Mouse (Mus musculus) neural tube, embryonic 10.5 days (tissue): Measurements from ENCODE around the gene St6galnac6.

ENCODE experiments used
- DNase-seq: peaks from one replicate; pipeline ENCODE4 v3.0.0-alpha.2; 2017; ENCODE audit warnings: low spot score; ENCODE audit errors: extremely low spot score

The St6galnac6 gene

DNA sequence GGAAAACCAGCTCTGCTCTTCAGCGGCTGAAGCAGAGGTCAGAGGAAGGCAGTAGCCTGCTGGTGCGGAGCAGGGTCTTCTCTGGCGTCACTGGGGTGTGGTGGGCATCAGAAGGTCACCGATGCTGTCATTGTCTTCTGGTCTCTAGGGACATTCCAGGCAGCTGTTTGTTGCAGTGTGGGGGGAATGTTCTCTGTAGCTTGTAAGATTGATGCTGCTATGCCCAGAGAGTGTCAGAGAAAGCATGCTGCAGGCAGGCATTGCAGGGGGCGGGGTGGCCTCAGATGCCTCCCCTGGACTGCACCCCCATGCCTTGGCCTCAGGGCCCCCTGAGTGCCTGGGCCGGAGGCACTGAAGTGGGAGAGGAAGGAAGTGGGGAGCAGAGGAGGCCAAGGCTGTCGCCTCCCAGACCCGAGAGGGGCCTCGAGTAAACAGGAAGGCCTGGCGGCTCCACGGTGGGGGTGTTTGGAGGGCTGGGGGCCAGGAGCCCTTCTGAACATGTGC is 38.3 kb downstream of the St6galnac6 start:
- DNase-seq: no peak

DNA sequence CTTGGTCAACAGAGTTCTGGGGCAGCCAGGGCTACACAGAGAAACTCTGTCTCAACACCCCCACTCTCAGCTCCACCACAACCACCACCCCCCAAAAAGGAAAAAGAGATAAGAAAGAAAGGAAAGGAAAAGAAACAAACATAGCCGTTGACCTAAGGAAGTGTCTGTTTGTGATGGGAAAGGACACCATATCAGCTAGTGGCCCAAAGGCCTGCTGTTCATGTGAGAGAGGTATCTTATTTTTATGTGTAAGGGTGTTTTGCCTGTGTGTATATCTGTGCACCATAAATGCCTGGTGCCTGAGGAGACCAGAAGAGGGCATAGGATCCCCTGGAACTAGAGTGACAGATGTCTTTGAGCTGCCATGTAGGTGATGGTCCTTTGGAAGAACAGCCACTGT is 40.1 kb downstream of the St6galnac6 start:
- no peak for DNase-seq

GRCm38 (mm10) chr2:32640550-32641051 is 41.1 kb downstream of the St6galnac6 start:
- no peak for DNase-seq

- no peak for DNase-seq
Observed at GRCm38 (mm10) chr2:32641810-32642209, 42.3 kb downstream of the St6galnac6 start.

DNA sequence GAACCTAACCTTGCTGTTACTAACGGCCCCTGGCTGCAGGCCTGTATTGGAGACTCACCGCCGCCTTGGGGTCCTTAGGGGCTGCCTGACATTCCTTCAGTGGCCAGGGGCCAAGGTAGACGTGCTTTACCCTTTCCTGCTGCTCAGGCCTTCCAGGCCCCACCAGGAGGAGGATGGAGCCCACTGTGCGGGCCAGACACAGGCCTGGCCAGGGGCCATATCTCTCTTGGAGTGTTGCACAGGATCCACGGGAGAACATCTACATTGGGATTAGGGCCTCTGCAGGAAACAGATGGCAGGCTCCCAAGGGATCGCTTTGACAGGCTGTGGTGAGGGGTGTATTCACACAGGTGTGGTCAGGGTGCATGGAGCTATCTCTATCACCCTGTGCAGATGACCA is 43.3 kb downstream of the St6galnac6 start:
- DNase-seq: no peak

GRCm38 (mm10) chr2:32644083-32644482 is 44.6 kb downstream of the St6galnac6 start:
- DNase-seq: no peak

- DNase-seq: no peak
Observed at GRCm38 (mm10) chr2:32644799-32645475, 45.4 kb downstream of the St6galnac6 start.

GRCm38 (mm10) chr2:32645647-32646046 is 46.1 kb downstream of the St6galnac6 start:
- no peak for DNase-seq

GRCm38 (mm10) chr2:32646379-32647056 is 47.0 kb downstream of the St6galnac6 start, which contains the start of gene Eng:
Gene Eng, plus strand, starts transcription at chr2:32646595.
- no peak for DNase-seq

- DNase-seq: no peak
Observed at GRCm38 (mm10) chr2:32647366-32647765, 47.9 kb downstream of the St6galnac6 start.

GRCm38 (mm10) chr2:32653764-32654163 is 54.3 kb downstream of the St6galnac6 start:
- no peak for DNase-seq

DNA sequence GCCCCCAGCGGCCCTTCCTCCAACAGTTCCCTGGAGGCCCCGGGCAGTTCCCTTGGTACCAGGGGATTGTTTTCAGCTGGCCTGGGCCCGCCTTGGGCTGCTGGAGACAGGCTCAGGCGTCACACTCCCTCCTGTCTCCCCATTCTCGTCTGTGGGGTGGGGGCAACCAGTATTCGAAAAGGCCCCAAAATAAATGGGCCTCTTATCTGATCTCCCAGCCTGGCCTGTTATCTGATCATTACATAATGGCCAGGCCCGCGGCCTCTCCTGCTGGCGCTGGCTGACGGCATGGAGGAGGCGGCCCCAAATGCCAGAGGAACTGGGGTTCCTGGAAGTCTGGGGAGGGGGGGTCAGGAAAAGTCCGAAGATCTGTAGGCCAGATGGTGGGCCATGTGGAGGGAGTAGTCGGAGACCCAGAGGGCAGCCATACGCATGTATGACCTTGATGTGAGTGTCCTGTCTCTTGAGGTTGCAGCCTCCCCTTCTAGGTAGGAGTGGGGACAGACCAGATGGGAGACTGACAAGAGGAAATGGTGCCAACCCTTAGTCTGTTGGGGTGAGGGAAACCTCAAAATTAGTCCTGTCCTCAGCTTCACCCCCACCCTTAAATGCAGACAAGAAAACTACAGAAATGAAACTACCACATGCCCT is 55.4 kb downstream of the St6galnac6 start:
- DNase-seq: no peak

DNA sequence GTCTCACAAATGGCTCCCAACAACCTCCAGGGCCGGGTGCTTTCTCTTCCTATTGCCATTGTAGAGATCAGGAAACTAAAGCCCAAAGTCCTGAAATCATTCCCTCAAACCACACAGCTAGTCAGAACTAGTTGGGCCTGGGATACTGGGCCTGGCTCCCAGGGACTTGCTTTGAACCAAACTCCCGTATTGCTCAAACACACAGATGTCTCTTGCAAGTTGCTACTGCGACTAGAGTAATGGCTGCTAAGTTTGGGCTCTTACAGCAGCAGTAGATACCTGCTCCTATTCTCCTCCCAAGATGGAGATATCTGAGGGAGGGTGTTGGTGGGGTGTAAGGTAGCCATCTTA is 55.9 kb downstream of the St6galnac6 start:
- DNase-seq: no peak

- DNase-seq: peak; percentile 44
Observed at GRCm38 (mm10) chr2:32655826-32656225, 56.3 kb downstream of the St6galnac6 start.

DNA sequence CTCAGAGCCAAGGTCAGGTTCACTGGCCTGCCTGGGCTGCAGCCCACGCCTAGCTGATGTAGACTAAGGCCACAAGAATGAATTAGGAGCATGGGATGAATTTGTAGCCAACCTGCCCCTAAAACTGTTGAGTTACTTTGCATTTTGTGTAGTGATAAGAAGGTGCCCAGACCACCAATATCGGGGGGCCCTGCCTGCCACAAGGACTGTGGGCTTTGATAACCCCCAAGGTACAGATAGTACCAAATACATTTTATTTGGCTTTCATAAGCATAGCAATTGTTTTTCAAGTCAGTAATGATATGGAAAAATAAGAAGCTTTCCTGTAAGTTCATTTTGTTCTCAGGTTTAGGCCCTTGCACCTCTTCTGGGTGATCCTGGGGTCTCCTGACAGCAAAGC is 59.4 kb downstream of the St6galnac6 start:
- no peak for DNase-seq

- DNase-seq: no peak
Observed at GRCm38 (mm10) chr2:32661509-32662107, 62.1 kb downstream of the St6galnac6 start.

DNA sequence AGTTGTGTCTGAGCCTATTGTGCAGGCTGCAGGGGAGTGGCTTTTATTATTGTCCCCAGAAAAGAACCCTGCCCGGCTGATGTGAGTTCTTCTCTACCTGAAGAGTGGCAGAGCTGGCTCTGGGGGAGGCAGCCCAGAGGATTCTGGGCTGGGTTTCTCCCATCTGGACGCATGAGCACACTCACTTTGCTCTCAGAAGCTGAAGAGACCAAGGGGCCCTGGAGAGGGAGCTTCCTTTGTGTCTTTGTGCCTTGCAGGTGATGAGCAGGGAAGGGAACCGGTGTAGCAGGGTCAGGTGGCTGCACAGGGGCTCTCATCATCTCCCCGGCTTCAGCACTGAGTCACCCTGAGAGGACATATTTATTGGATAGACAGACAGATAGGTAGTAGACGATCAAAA is 62.8 kb downstream of the St6galnac6 start:
- DNase-seq: no peak

GRCm38 (mm10) chr2:32665345-32665744 is 65.8 kb downstream of the St6galnac6 start:
- DNase-seq: no peak

DNA sequence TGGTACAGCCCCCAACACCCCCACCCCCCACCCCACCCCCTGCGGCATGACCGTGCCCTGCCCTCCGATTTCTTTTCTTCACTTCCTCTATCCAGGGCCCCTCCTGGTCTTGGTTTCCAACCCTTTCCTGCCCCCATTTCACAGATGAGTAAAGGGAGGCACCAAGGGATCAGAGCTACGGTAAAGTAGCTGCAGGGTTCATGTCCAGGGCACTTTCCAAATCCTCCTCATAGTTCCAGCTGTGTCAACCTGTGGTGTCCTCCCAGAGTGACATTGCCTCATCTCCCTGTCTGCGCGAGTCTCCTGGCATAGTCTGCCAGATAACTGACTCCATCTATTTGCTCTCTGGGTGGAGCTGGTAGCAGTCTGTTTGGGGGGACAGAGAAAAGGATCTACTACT is 66.3 kb downstream of the St6galnac6 start:
- DNase-seq: no peak

- no peak for DNase-seq
Observed at GRCm38 (mm10) chr2:32667775-32668174, 68.3 kb downstream of the St6galnac6 start.

GRCm38 (mm10) chr2:32668176-32668575 is 68.7 kb downstream of the St6galnac6 start:
- DNase-seq: no peak

DNA sequence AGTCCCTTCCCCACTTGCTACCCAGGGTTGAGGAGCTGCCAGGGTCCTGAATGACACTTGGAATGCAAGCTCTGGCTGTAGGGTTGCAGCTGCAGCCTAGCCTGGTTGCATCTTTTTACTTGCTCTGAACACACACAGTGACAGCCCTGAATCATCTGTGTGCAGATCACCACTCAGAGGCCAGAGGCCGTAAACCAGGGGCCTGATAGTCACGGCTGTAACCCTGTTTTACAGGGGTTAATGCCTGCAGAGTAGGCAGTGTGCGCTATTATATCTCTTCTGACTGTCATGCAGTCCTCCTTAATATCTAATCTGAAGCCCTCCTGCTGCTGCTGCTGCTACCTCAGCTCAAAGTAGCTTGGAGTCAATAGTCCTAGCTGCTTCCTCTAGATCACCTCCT is 70.4 kb downstream of the St6galnac6 start:
- DNase-seq: no peak
